Mouse (Mus musculus) limb, embryonic 14.5 days (tissue): Measurements from ENCODE around the gene Nipa1. TPM values are rescaled to one million over a fixed set of nuclear protein-coding genes. Genes with fewer than 3 reads are reported as not detected.

Experiments used
- ATAC-seq: fragments of 200-750 bp; cut with Nextera tagmentation; 2 replicates; pipeline ENCODE4 v1.8.0; 2017; ENCODE audit warnings: low read depth, moderate number of reproducible peaks, moderate TSS enrichment; ENCODE audit not compliant: low FRiP score
- DNase-seq: peaks from one replicate; pipeline ENCODE4 v3.0.0-alpha.2; 2015; ENCODE audit warnings: low spot score
- H3K27ac ChIP-seq: fragments of 300-500 bp; sonication (generic); replicated peaks from 2 replicates; pipeline ENCODE4 v1.5.1; 2014; ENCODE audit warnings: low read depth, mild to moderate bottlenecking, low read length, moderate library complexity, mixed read lengths
- H3K27me3 ChIP-seq: fragments of 300-500 bp; sonication (generic); 2 replicates; pipeline ENCODE4 v1.6.1; 2014; ENCODE audit warnings: low read length, mixed read lengths; ENCODE audit not compliant: control insufficient read depth, insufficient read depth
- H3K36me3 ChIP-seq: fragments of 300-500 bp; sonication (generic); 2 replicates; pipeline ENCODE4 v1.6.1; 2014; ENCODE audit warnings: mild to moderate bottlenecking, low read length, moderate library complexity, mixed read lengths; ENCODE audit not compliant: control insufficient read depth, insufficient read depth
- H3K4me1 ChIP-seq: fragments of 300-500 bp; sonication (generic); 2 replicates; pipeline ENCODE4 v1.6.1; 2014; ENCODE audit warnings: antibody characterized with exemption, low read length, mixed read lengths; ENCODE audit not compliant: control insufficient read depth, insufficient read depth
- H3K4me2 ChIP-seq: fragments of 300-500 bp; sonication (generic); replicated peaks from 2 replicates; pipeline ENCODE4 v1.6.1; 2014; ENCODE audit warnings: low read depth, mild to moderate bottlenecking, low read length, moderate library complexity; ENCODE audit not compliant: severe bottlenecking
- H3K4me3 ChIP-seq: fragments of 300-500 bp; sonication (generic); replicated peaks from 2 replicates; pipeline ENCODE4 v1.5.1; 2014; ENCODE audit warnings: low read length
- H3K9ac ChIP-seq: fragments of 300-500 bp; sonication (generic); 2 replicates; pipeline ENCODE4 v1.6.1; 2014; ENCODE audit warnings: mild to moderate bottlenecking, low read depth, low read length, moderate library complexity; ENCODE audit not compliant: severe bottlenecking
- H3K9me3 ChIP-seq: fragments of 300-500 bp; sonication (generic); 2 replicates; pipeline ENCODE4 v1.6.1; 2016; ENCODE audit warnings: low read length; ENCODE audit not compliant: control insufficient read depth
- POLR2A ChIP-seq: fragments of 200-500 bp; IDR thresholded peaks from 2 replicates; pipeline ENCODE4 v1.8.0; 2012; ENCODE audit warnings: inconsistent platforms, mild to moderate bottlenecking, moderate library complexity, borderline replicate concordance; ENCODE audit not compliant: insufficient read depth, insufficient read length; ENCODE audit errors: extremely low read depth
- WGBS: fragments of 180-500 bp; shearing (Covaris S2); extraction: QIAGEN DNeasy Blood & Tissue Kit; methylation state at CpG from one replicate; pipeline ENCODE4 v1.1.7; 2014; 5-methylcytosine and 5-hydroxymethylcytosine counted together
- polyA plus RNA-seq, 2 experiments: library from polyadenylated mRNA; depleted of rRNA in 1 of 2; stranded (reverse) in 1 of 2; unstranded in 1 of 2; fragments of >200 nt; fragmentation: Nextera tagmentation in 1 of 2; extraction: Ambion mirVana in 1 of 2; gene quantifications; 2 replicates each; pipeline versions ENCODE4 v1.2.1 to v1.2.3; 2012 to 2014

Nipa1 gene
- polyA plus RNA-seq, 2 experiments = 7.1 to 7.3 TPM

GRCm38 (mm10) chr7:55986526-55987214, 33.1 kb downstream of the Nipa1 start:
- TF ChIP-seq POLR2A = no peak
- Histone ChIP-seq H3K9ac (no peak overlapping the region), H3K9me3 (no peaks in the 10 kb centered on the region), H3K4me1 (no peaks in the 10 kb centered on the region), H3K27me3 (no peaks in the 10 kb centered on the region), H3K27ac (no peak overlapping the region), H3K4me3 (no peak overlapping the region), H3K4me2 (no peak overlapping the region; the same call in 1 of the 2 replicates), H3K36me3 (peaks cover 12% of the 10 kb centered on the region)
- ATAC-seq = peak; percentile 70; the same call in 1 of the 2 replicates
- peak; percentile 64 for DNase-seq
- WGBS = 31% methylated on average over 13 of the region's 13 CpGs

GRCm38 (mm10) chr7:55984754-55985153, 35.0 kb downstream of the Nipa1 start:
- H3K4me1 ChIP-seq = no peaks in the 10 kb centered on the region
- no peak overlapping the region for H3K27ac ChIP-seq
- WGBS = 76% methylated on average over 4 of the region's 4 CpGs
- H3K9me3 ChIP-seq = no peaks in the 10 kb centered on the region
- peaks cover 15% of the 10 kb centered on the region for H3K36me3 ChIP-seq
- no peaks in the 10 kb centered on the region for H3K27me3 ChIP-seq
- no peak overlapping the region for H3K4me2 ChIP-seq
- DNase-seq = no peak
- no peak overlapping the region for H3K4me3 ChIP-seq
- no peak for TF ChIP-seq POLR2A
- no peak overlapping the region for H3K9ac ChIP-seq
- ATAC-seq = no peak

- ATAC-seq (no peak), DNase-seq (no peak)
- H3K4me3 ChIP-seq = no peak overlapping the region
- no peak overlapping the region for H3K9ac ChIP-seq
- no peak for TF ChIP-seq POLR2A
- no peaks in the 10 kb centered on the region for H3K4me1 ChIP-seq
- no peaks in the 10 kb centered on the region for H3K9me3 ChIP-seq
- no peak overlapping the region for H3K27ac ChIP-seq
- no peak overlapping the region for H3K4me2 ChIP-seq
- peaks cover 23% of the 10 kb centered on the region for H3K36me3 ChIP-seq
- H3K27me3 ChIP-seq = no peaks in the 10 kb centered on the region
- WGBS = 83% methylated on average over 5 of the region's 5 CpGs
These were observed 36.6 kb downstream of the Nipa1 start for GRCm38 (mm10) chr7:55983107-55983506.

GRCm38 (mm10) chr7:55982010-55982700, 37.6 kb downstream of the Nipa1 start:
- DNase-seq (no peak), ATAC-seq (no peak)
- Histone ChIP-seq H3K4me1 (no peaks in the 10 kb centered on the region), H3K27ac (no peak overlapping the region), H3K4me3 (no peak overlapping the region), H3K36me3 (peaks cover 19% of the 10 kb centered on the region), H3K27me3 (no peaks in the 10 kb centered on the region), H3K4me2 (no peak overlapping the region), H3K9ac (no peak overlapping the region), H3K9me3 (no peaks in the 10 kb centered on the region)
- TF ChIP-seq POLR2A = no peak
- 84% methylated on average over 10 of the region's 10 CpGs for WGBS

- Histone ChIP-seq H3K36me3 (peaks cover 19% of the 10 kb centered on the region), H3K4me1 (no peaks in the 10 kb centered on the region), H3K27me3 (no peaks in the 10 kb centered on the region), H3K4me3 (no peak overlapping the region), H3K9me3 (no peaks in the 10 kb centered on the region), H3K27ac (no peak overlapping the region), H3K9ac (no peak overlapping the region), H3K4me2 (no peak overlapping the region)
- WGBS = 91% methylated on average over 2 of the region's 2 CpGs
- TF ChIP-seq POLR2A = no peak
- ATAC-seq (no peak), DNase-seq (no peak)
These were observed 38.2 kb downstream of the Nipa1 start for GRCm38 (mm10) chr7:55981511-55981910.
